Mouse (Mus musculus) hindlimb bud, embryonic 11.5 days (tissue): Measurements from ENCODE around the gene Chil5.
"Not testable (repeated sequence)": the region's sequence is repeated elsewhere in the genome, so short reads cannot be mapped to it uniquely, and the experiment has no call there.

ENCODE experiments used
- DNase-seq: peaks from one replicate; pipeline ENCODE4 v3.0.0-alpha.2; 2012; ENCODE audit warnings: low read depth, low spot score; ENCODE audit errors: extremely low spot score

Gene Chil5

DNA sequence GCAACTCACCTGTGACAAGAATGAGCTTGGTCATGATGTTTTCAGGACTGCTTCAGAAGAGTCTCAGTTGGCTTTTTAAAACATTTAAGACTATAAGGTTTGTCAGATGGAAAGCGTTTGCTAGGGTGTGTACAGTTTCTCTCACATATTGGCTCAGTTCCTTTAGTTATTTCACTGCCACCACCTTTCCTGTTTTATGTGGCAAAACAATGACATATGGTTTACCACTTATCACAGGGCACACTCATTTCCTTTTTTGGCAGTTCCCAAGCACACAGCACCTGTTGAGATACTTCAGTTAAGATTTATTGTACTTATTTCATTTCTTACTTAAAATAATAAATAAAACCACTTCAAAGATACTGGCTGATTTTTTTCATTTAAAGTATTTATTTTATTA is at the start of gene Chil5:
Gene Chil5 (minus strand): TSS at position 34 of the 400 bp plus-strand sequence.
- no peak for DNase-seq

DNA sequence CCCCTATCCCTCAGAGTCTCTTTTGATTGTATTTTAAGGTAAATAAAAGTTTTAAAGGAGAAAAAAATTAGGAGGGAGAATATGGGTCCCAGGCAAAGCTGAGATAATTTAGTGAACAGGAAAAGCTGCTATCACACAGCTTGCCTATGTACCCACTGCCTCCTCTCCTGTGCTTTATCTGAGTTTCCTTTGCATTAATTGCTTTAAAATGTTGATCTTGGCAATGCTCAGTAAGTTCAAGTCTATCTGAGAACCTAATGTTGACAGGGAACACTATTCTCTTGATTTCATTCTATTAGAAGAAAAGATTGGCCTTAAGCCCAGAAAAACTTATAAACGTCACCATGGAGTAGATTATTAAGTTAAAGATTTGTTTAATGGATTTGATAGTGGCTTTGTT is 42.2 kb upstream of the Chil5 start:
- DNase-seq = no peak

DNA sequence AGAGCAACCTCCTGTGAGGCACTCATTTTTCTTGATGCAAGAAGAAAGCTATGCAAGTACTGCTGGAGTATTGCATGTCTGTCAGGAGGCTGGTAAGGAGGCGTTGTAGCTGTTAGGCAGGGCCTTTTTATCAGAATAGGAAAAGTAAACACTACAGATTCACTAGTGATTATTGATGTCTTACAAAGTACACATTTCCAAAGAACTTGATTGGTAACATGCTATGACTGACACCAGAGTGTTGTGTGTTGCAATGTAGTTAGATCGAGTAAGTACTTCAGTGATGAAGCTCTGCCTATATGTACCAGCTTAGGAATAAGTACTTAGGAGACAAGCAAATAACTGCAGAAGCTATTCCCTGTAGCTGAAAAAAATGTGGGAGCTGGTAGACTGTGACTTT is 38.4 kb upstream of the Chil5 start:
- DNase-seq = no peak

DNA sequence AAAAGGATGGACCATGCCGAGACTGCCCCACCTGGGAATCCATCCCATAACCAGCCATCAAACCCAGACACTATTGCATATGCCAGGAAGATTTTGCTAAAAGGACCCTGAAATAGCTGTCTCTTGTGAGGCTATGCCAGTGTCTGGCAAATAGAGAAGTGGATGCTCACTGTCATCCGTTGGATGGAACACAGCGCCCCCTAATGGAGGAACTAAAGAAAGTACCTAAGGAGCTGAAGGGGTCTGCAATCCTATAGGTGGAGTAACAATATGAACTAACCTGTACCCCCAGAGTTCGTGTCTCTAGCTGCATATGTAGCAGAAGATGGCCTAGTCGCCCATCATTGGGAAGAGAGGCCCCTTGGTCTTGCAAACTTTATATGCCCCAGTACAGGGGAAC is 35.1 kb upstream of the Chil5 start:
- not testable (repeated sequence) for DNase-seq

DNA sequence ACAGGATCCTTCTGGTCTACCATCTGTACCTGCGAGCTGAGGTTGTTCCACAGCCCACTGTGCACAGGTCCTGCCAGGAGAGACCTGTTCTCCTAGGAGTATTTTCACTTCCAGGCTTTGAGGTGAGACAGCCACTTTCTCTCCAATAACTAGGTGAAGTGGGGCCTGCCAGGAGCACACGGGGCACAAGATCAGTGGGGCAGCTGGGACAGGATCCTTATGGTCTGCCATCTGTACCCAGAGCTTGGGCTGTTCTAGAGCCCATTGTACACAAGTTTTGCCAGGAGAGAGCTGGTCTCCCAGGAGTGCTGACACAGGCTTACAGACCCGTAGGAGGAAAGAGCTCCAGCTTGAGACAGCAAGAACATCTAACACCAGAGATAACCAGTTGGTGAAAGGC is 25.4 kb upstream of the Chil5 start:
- DNase-seq = no peak

DNA sequence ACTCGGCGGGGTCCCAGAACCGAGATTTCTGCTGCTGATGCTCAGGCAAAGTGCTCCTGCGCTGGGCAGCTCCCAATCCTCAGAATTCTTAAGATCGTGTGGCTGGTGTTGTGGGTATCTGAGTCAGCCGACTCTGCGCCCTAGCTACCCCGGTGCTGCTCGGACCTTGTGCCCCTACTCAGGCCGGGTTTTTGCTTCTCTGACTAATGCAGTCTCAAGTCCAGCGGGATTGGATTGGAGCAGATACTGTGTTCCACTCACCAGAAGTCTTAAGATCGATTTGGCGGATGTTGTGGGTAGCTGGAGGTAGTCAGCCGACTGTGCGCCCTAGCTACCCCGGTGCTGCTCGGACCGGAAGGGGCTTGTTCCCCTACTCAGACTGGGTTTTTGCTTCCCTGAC is 19.3 kb upstream of the Chil5 start:
- no peak for DNase-seq

DNA sequence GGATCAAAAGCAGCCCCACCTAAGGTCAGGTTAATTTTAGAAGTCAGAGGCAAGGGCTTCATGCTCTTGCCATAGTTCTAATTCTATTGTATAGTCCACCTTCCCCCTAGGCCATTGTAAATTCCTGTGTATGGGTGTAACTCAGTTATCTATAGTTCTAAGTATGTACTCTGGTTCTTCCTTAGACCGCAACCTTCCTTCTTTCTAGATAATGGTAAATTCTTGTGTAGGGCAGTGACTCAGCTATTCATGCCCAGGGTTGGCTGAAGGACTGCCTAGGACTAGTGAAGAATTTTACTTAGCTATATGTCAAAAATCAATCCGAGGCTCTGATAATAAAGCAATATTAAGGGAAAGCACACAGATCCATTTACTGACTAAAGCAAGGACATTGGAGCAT is 7.7 kb upstream of the Chil5 start:
- DNase-seq = no peak

DNA sequence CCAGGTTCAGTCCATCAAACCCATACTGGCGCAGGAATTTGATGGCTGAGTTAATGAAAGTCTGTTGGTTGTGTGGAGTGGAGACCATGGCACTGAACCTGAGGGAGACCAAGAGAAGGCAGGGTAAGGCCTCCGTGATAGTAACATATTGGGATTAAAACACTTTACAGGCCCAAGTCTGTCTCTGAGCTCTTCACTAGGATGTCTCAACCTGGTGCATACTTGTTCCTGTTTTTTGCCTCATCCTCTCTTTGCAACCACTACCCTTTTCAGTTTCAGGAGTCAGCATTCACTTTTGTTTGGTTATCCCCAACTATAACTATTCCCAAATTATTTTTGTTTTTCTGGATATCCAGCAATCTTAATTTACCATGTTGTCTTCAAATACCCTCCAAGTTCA is 8.5 kb downstream of the Chil5 start:
- no peak for DNase-seq

DNA sequence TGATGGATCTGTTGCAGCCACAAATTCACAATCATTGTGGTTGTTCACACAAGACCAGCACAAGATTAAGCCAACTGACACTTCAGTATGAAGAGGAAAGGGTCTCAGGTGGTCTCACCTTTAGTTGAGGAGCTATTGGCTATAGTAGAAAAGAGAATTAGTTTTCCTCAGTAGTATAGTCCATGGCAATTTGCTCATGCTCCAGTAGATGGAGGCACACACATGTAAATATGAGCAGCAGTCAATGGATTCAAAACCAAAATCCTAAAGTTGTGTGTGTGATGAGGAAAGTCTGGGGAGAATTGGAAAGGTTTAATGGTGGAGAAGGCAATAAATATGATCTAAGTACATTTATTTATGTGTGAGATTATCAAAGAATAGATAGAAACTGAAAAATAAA is 10.8 kb downstream of the Chil5 start:
- DNase-seq = no peak

DNA sequence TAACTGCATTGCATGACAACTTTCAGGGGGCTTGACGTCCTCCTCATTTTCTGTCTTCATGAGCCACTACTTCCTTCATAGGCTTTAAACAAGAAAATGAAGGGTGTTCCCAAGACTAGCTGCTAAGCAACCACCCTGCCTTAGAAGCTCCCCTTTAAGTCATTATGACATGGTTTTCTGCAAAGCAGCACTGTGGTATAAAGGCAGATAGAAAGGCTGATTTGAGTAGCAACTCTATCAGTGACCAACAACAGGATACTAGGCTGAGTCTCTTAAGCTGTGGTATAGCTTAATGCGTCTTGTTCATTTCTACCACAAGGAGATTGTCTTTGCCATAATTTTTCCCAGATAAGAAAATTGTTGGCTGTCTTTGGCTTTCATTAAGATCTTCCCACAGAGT is 18.1 kb downstream of the Chil5 start, which contains the start of gene Pifo:
Gene Pifo (minus strand): TSS at position 101 of the 400 bp plus-strand sequence.
- no peak for DNase-seq

DNA sequence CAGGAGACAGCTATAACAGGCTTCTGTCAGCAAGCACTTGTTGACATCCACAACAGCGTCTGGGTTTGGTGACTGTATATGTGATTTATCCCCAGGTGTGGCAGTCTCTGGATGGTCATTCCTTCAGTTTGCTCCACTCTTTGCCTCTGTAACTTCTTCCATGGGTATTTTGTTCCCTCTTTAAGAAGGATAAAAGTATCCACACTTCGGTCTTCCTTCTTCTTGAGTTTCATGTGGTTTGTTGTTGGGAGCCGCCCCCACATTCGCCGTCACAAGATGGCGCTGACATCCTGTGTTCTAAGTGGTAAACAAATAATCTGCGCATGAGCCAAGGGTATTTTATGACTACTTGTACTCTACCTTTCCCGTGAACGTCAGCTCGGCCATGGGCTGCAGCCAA is 29.3 kb downstream of the Chil5 start:
- DNase-seq = not testable (repeated sequence)

DNA sequence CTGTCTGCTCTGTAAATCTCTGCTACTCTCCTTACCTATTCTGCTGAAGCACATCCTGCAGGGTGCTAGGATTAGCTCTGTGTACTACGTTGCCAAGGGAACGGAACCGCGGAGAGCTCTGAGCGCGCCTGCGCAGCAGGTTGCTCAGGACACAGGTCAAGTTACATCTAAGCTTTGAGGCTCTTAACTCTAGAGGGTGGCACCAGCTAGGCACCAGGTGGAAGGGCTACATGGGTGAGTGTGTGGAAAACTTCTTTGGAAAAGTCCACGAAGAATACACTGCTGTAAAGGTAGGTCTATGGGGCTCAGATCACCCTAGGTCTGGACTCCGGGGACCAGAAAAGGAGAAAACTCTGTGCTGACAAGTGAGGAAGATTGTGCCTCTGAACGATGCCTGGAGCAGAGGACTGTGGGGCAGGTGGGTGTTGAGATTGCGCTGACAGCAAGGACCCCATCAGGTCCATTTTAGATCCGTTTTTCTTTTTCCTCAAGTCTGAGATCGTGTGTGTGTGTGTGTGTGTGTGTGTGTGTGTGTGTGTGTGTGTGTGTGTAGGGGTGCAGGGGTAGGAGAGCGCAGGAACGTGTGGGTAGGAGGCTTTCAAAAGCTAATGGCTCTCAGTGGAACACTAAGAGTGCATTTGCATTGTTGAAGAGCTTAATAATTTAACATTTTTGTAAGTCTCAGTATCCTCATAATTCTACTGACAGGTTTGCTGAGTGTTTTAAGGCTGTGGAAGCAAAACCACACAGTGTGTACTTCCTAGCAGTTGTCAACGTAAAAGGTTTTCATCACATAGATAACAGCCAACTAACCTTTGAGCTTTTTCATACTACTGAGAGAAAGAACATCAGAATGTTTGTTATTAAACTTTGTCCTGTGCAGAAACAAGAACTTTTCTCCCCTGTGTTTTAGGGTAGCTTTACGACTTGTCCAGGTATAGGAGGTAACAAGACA is 30.9 kb downstream of the Chil5 start:
- peak; percentile 67 for DNase-seq

DNA sequence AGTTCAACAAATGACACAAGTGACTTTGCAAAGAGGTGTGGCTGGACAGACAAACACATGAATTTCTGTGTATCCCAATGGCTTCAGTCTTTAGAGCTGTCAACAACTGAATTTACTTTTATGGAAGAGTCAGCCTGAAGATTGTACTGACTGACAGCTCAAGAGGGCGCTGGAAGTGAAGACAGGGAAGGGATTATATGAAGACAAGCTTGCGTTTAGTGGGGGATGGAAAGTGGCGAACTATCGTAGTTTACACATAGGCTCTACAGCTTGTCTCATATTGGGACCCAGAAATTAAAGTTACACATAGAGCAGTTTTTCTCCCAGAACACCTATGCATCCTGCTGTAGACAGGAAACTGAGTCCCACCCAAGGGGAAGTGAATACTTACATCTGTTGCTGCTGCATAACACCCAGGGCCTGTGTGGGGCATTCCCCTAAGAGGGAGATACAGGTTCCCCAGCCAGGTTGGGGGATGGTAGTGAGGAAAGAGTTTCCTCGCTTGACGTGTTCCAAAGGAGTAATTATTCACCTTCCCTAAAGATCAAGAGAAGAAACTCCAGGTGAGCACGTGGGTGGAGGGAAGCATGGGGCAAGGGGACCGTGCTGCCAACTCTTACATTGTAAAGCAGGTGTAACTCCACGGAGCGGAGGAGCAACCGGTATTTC is 31.8 kb downstream of the Chil5 start:
- DNase-seq = no peak

DNA sequence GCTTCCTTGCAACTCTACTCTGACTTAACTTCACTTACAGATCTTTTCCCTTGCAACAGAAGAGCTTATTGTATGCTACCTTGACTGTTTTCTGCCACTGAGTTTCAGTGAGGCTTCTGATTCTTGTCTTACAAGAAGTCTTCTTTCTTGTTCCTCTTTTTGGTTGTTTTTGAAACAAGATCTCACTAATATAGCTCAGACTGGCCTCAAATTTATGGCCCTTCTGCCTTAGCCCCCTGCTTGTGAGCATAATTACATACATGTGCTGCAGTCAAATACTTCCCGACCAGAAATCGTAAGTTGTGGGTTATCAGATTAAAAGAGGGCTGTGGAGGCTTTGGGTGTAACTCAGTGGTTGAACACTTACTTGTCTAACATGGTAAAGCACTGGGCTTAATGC is 37.9 kb downstream of the Chil5 start:
- no peak for DNase-seq

DNA sequence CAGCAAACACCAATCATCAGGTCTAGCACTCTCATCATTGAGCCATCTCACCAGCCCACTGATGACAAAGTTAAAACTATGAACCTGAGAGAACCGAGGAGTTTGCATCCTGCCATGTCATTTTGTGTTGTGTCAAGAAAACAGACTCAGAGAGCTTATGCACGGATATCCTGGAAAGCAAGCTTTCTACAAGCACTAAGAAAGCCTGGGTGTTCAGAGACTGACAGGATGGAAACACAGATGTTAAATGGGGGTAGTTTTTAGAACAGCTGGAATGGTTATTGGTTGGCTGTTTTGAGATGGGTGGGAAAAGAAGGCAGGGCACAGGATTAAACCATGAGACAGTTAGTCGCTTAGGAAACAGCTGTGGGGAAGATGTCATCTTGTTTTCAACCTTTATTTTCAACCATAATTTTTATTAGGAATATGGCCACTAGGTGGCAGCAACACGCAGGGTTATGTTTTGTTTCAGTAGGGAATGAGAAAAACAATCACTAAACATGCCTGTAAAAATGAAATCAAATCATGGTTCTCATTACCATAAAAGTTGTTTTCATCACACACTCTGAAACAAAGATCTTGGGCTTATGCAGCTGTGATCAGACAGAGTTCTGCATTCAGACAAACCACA is 40.8 kb downstream of the Chil5 start:
- DNase-seq = peak; percentile 41

DNA sequence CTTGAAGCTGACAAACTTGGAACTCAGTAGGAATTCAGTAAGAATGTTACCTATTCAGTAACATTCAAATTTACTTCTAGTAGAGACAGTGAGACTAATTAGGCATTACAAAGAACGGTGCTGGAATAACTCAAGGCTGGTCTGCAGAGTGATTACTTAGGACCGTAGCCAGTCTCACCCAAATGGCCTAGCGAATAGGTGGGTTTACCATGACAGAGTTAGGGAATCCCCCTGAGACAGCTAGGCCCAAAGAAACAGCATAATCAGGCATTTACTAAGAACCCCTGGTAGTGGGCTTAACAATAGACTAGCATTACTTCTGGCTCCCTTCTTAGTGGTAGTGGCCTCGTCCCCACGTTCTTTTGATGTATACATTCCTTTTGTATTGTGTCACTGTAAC is 43.0 kb downstream of the Chil5 start:
- DNase-seq = not testable (repeated sequence)

DNA sequence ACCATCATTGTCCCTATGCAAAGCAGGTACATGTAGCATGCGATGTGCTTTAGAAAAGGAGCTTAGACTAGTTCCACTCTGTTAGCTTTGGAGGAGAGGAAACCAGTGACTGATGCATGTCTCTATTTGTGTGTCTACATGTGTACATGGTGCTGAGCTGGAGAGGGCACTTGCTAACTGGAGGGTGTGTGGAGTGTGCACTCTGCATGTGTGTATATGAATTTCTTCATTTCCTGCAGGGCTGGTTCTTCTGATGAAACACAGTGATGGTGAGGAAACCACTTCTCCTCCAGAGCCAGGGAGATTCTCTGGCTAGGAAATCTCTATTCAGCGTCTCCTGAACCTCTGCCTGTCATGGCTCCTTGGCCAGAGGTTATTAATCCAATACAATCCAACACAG is 58.4 kb downstream of the Chil5 start:
- no peak for DNase-seq

DNA sequence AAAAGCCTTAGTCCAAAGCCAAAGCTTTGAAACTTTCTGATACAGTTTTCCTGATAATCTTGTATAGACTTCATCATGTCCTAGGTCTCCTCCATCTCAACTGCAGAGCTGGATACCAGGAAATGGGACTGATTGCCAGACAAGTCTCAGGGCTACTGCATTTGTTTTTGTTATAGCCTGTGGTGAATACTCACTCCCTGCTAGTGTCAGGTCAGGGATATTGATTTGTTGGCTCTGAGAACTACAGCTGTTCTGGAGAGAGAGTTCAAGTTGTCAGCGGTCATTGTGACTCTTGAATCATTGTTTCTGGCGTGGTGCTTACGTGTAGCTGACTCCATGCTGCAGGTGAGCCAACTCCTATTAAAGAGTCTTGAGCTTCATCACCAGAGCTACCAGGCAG is 59.2 kb downstream of the Chil5 start, which contains the start of gene Ovgp1:
Gene Ovgp1 (plus strand): TSS at position 301 of the 400 bp plus-strand sequence.
- no peak for DNase-seq

DNA sequence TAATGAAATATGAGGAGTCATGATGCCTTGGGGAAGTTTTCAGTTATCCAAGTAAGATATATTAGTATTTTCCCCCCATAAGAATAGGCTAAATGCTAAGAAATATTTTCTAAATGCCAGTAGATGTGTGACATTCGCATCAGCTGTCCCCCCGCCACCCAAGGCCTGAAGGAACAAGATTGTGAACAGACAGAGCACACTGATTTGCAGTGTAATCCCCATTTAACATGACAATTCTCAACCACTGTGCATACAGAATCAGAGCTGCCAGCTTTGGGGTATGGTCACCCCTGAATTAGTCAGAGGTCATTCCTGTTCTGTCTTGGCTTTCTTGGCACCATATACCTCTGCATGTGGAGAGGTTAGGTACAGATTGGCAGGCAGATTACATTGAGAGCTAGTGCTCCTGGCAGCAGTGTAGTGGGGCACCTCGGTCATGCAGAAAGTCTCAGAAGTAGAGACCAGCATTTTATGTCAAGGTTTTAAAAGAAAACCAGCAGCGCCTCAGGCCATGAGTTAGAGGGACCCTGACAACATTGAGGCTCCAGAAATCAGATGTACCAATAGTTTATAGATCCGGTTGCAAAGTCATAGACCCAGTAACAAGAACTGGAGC is 60.7 kb downstream of the Chil5 start:
- DNase-seq = no peak
